Mouse (Mus musculus) lung, postnatal 25 days (tissue): ENCODE measurements around the gene Tmc7.

ENCODE experiments used
- DNase-seq: peaks from one replicate; pipeline ENCODE4 v3.0.0; 2022; ENCODE audit warnings: low spot score

Gene Tmc7

DNA sequence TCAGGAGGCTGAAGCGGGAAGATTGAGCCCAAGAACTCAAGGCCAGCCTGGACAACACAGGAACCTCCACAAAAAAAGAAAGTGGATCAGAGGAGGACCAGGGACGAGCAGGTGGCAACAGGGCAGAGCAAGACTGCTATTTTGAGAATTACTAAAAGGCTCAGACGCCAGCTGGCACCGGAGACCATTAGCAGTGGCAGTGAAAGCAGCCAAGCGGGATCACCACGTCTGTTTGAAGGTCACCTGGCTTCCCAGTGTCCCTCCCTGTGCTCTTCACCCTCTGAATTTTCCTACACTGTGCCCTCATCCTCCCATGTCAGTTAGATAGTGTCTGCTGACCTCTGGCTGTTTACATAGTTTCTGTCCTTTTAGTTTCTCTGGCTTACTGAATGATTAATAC, 1.3 kb upstream of the Tmc7 start:
- DNase-seq: no peak

DNA sequence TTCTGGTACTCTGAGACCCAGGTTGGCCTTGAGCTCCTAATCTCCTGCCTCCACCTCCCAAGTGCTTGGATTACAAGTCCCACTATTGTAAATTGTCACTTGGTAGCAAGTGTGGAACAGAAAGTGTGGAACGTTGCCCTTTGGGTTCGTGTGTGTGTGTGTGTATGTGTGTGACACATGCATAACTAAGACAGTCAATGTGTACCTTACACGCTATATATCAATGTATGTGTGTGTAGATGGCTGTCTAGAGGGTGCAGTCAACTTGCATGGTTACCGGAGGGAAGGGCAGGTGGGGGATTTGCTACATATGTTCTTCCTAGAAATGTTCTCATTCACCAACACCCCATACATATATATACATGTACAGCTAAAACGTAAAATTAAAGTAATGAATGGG, 390 bp upstream of the Tmc7 start:
- no peak for DNase-seq

DNA sequence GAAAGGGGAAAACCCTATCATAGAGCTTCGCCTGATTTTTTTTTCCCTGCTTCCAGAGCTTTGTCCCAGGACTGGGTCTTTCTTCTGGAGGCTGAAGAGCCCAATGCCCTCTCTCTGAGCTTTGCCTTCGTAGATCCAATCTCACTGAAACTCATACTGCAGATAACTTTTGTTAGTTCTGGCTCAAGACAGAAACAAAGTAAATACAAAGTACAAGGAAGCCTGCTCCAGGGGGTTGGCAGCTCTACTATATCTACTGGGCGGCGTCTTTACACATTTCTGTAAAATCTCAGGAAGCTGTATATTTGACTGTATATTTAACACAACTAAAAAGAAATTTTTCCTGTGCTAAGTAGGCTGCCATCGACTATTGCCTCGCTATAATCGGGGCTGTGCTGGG, 715 bp downstream of the Tmc7 start:
- DNase-seq: no peak

DNA sequence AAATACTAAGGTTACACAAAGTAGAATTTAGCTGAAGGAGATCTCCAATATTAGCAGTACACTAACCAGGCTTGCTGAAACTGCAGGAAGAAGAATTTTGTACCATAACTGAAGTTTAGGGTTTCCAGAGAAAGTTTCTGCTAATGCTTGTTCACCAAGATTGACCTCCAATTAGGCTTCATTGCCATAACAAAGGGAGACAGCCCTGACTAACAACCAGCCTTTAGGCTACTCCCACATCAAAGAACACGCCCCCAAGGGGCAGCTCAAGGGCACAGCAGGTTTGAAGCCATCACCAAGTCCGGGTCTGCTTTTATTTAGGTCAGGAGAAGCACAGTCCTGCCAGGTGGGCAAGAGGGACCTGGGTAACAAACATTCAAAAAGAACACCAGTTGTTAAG, 4.6 kb downstream of the Tmc7 start:
- no peak for DNase-seq

DNA sequence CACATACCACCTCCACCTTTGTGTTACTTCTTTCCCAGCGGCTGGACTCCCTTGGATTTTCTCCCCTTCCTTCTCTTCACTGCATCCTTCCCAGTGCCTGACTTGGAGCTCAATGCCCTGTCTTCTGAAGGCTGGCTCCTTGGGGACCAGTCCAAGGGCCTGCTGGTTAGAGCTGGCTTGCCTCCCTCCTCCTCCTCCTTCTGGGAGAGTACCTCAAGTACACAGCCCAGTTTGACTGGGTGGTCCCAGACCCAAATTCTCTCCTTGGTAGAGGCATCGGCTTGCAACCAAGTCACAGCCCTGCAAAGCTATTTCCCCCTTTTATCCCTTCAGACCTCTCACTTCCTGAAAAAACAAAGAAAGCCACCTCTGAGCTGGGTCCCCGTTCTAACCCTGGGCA, 6.3 kb downstream of the Tmc7 start:
- no peak for DNase-seq

DNA sequence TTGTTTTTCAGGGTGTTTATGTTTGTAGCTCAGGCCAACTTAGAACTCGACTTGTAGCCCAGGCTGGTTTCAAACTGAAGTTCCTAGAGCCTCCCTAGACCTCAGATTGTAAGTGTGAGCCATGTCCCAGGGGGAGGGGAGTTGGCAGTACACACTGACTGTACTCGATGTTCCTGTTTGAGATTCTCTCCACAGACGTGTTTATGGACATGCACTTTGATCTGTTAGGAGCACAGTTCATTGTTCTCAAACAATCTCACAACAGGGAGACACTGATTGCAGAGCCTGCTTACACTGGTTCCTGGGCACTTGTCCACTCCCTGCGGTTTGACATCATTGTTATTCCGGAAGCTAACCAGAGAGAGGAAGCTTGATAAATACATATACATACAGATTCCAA, 12.5 kb downstream of the Tmc7 start:
- peak; percentile 63 for DNase-seq

DNA sequence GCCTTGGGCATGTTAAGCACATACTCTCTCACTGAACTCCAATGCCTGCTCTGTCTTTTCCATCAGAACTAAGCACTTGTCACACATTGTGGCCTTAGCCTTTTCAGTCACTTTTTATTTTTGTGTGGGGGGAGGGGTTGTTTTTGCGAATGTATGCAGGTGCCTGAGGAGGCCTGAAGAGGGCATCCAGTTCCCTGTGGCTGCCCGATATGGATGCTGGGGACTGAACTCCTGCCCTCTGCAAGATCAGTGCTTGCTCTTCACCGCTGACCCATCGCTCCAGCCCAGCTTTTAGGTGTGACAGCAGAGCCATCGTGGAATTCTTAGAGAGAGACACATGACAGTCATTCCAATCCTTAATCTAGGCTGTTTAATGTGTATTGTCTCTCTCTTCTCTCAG, 13.2 kb downstream of the Tmc7 start:
- DNase-seq: no peak

DNA sequence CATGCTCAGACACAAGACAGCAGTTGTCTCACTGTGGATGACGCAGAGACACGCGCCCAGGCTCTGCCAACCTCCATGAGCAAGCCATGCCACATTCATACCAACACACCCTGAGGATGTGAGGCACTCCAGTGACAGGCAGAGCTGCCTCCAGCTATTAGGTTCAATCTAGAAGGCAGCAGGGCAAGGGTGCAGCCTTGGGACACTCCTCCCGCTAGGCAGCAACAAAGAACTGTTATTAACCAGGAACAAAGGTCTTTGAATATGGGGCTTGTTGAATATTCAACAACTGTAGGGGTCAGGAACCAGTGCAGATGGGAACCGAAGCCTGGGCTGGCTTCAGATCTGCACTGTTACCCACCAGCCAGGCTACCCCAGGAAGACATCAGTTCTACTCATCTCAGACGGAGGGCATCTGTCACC, 15.4 kb downstream of the Tmc7 start:
- no peak for DNase-seq

DNA sequence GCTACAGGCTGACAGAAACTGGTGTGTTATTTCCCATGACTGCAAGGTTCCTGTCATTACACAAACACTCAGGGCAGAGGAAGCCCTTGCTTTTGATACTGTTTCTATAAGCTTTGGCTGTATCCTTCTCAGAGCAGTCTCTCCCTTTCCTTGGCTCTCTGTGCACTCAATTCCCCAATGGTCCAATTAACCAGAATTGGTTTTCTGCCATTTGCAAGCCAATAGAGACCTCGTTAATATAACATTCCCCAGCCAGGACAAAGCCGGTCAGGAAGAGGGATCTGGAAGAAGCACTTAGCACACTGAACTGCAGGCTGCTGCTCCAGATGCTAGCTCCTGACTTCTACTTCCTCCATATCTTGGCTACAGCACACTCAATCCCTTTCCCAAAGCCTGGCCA, 30.2 kb downstream of the Tmc7 start:
- no peak for DNase-seq

DNA sequence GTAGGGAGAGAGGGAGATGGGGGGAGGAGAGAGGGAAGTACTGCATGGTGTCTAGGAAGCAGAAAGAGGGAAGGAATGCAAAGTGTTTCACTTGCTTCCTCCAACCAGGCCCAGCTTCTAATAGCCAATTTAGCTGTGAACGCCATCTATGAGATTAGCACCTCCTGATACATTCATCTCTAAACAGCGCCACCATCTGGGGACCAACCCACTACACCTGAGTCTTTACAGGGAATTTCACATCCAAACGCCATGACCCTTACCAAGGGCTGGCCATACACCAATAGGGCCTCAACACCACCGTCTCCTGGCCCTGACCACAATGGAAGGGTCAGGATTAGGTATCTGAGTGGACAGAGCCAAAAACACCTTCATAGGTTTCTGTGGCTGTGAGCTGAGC, 30.7 kb downstream of the Tmc7 start:
- peak; percentile 38 for DNase-seq

DNA sequence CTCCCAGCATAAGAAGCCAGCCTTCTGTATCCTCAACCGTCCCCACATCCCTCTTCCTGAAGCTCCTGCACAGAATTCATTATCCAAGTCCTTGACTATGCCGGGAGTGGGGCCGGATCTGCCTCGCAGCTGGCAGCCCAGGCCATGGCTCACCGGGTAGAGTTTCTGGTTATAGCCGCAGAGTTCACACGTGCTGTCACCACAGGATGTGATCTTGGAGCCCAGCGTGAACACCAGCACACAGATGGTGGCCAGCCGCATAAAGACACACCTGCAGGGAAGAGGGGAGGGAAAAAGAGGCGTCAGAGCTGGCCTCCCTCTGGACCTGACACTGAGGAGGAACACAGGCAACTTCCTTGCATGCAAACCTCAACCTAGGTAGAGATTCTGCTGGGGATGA, 37.1 kb downstream of the Tmc7 start:
- DNase-seq: no peak

DNA sequence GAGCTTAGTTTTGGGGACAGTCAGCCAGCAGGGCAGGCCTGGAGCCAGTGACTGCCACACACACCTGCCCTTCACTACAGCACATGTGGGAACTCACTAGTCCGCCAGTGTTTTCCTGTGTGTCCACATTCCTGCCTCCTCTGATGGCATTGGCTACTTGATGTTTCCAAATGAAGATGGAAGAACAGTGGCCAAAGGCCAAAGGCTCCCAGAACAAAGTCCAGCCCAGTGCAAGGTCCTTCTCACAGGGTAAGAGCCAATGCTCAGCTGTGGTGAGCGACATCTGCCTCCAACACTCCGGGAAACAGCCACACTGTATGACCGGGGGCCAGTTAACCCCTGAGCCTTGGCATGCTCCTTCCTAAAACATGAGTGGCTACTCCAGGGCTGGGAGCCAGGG, 40.4 kb downstream of the Tmc7 start:
- DNase-seq: no peak

DNA sequence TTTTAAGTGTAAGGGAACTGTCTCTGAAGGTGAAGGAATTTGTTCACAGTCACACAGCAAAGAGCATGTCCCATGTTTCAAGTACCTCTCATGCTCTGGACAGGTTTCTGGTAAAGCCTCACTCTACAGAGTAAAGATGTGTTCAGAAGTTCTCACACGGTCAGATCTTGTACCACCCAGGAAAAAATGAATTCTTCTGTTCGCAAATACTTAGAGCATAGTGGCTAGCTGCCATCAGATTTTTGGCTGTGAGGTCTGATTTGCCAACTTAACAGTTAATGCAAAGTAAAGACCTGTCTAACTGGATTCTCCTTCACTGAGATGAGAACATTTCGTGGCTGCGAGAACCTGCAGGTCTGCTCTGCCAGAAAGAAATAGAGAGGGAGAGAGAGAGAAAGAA, 49.5 kb downstream of the Tmc7 start:
- DNase-seq: peak; percentile 67

DNA sequence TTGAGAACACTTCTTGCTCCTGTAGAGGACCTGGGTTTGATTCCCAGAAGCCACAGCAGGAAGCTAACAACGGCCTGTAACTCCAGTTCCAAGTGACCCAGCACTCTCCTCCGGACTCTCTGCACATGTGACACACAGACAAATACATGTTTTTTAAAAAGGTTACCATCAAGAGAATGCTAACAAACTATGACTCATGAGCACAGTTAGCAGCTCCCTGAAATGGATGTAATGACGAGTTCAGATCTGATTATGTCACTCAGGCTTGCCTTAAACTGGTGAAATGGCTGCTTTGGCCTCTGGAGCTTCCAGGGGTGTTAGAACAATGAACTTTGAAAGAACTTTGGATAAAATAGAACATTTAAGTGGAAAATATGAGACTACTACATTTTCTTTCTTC, 50.2 kb downstream of the Tmc7 start:
- no peak for DNase-seq

DNA sequence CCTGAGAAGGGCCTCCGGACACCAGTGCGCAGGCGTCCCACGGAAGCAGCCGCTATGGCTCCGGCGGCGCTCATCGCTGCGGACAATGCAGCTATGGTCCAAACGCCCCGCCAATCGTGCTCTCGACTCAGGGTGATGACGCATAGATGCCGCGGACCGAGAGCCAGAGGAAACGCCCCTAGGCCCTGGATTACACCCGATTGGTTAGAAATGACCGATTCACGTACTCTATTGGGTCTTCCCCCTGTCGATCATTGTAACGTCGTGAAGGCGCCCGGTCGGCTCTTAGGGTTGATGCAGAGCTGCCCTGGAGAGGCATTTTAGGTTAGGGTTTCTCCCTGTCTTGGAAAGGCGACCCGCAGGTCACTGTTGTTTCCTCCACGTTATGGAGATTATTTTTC, 51.4 kb downstream of the Tmc7 start, which contains the start of gene Coq7:
Gene Coq7, minus strand, starts transcription at position 179 of the 401 bp plus-strand sequence.
- DNase-seq: peak; percentile 96

DNA sequence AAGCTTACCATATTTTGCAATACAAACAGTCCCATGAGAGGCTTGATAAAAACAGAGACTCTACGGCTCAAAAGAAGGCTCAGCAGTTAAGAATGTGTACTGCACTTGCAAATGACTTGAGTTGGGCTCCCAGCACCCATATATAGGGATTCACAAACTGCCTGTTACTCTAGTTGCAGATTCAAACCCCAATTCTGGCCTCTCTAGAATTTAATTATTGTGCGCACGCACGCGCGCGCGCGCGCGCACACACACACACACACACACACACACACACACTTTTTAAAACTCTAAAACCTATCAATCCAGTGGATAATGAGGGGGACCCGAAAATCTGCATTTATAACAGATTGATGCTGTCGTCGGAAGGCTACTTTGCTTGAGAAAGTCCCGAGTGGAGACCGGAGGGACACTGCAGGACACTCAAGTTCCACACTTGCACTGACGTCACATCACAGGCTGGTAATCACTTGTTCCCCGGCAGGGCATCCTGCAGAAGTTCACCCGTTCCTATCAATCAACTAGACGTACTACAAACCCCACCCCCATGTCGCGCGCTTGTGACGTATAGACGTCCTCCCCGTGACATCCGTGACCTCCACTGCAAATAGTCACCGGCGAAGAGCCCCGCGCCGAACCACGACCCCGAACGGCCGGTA, 51.9 kb downstream of the Tmc7 start:
- peak; percentile 97 for DNase-seq

DNA sequence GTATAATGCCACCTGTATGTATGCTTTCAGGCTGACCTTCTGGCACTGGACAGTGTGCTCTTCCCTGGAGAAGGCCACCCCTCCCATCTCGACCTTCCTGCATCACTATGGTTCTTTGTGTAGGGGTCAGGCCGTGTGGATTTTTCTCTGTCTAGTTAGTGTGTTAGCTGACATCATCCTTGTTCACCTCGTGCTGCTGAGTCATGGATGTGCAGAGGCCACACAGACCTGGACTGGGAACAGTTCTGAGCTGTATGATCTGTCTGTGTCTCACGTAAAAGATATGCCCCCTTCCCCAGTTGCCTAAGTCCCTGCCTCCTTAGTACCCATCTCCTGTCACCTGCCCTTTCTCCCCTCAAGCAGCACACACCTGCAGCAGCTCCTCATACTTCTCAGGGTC, 57.6 kb downstream of the Tmc7 start:
- DNase-seq: no peak

DNA sequence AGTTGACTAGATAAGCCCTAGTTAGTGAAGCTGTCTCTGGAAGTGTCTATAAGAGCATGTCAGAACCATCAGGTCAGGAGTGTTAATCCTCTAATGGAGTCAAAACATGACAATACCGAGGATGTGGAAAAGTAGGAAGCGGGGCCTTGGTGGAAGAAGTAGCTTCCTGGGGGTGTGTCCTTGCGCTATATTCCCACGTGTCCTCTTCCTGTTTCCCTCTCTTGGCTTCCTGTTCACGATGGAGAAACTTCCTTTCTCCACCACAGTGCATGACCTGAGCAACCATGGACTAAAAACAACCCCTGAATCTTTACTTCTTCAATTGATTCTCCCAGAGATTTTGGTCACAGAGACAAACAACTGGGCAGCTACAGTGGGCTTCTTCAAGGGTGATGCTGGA, 62.5 kb downstream of the Tmc7 start:
- DNase-seq: no peak

DNA sequence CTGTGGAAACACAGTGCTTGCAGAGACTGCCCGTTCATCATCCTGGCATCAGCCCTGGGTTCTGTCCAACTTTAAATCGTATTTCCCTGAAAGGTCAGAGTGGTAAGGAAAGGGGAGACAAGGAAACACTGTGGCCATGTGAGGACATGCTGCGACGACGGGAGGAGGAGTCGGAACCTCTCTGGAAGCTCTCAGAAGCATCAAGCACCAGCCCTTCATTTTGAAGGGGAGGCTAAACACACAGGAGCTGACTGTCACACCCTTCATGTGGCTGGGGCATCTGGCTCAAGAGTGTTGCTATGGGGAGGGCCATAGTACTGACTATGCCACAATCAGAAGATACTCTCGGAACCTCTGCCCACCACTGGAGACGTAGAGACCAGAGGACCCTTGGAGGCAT, 64.9 kb downstream of the Tmc7 start:
- peak; percentile 50 for DNase-seq

DNA sequence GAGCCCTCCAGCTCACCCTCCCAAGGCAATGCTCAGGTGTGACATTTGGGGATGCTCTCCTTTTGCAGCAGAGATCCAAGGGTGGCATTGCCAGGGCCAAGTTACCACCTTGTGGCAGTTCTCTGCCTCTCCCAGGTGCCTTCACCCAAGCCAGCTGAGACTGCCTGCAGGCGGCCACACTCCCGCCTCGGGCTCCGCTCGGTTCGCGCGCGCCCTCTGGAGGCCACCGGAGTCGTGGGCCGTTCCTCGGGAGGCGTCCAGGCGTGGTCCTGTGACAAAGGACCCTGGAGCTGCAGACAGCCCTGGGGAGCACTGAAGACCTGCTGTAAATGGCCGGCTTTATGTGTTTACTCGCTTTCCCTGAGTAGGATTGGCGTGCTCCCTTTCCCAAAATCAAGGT, 65.8 kb downstream of the Tmc7 start:
- DNase-seq: peak; percentile 81

DNA sequence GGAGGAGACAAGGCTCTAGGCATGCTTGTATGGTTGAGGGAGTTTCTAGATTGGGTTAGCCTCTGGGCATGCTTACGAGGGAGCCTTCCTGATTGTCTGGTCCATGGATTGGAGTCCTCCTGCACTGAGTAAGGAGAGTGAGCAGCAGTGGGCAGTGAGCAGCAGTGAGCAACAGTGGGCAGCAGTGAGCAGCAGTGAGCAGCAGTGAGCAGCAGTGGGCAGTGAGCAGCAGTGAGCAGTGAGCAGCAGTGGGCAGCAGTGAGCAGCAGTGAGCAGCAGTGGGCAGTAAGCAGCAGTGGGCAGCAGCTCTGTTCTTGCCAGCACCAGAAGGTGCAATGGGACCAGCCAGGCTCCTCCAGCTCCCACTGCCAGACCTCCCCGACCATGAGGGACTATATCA, 66.7 kb downstream of the Tmc7 start:
- peak; percentile 31 for DNase-seq

DNA sequence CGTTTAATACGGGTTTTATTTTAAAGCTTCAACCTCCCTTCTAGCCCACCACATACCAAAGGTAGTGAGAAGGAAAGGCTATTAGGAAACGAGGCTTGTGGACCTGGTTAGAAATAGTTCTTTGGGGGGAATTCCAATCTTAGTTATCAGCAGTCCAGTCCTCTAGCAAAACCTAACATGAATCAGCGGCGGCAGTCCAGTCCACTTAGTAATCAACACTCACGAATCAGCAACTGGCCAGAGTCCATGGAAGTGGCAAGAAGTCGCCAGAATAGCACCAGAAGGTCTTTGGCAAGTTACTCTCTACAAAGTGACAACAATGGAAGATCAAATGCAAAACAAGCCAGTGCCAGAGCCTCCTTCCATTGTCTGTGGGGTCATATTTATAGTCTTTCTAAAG, 76.0 kb downstream of the Tmc7 start:
- no peak for DNase-seq

DNA sequence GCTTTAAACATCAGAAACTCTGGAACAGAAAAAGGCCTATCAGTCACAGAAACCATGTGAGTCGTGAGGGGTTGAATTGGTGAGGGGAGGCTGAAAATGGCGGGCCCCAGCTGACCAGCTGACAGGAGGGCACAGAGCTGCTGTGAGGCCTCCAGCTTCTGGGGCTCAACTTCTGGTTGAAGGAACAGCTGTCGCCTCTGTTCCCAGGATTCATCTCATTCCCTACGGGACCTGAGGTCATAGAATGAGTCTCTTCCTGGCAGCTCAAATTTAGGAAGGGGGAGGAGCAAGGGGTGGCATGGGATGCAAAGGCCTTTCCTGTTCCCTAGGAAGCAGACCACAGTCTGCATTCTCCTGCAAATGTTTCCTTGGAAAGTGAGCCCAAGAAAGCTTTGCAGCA, 80.7 kb downstream of the Tmc7 start:
- DNase-seq: no peak

DNA sequence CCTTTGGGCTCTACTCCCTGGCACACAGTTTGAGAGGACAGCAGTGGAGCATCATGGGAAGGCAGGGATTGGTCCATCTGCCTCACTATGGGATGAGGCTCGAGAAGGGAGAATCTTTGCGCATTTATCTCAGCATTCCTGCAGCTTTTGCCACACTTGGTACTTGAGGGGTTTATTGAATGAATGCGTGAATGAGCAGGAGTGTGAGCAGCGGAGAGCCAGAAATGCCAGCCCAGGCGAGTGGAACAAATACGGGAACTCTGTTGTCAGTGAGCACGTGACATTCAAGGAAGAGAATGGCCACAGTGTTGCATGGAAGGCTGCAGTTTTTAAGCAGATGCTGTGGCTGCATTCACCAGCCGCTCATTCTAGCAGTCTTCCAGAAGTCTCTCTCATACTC, 82.2 kb downstream of the Tmc7 start:
- no peak for DNase-seq
